23 mouse cellular contexts compared by ENCODE assay signal in genomic region chr4:142925111-142925510, GRCm38 (mm10).
A peak's percentile ranks its signal among the peaks of the same experiment; 100 is the strongest.
DNase-seq lines count a peak whose midpoint lies in the region; ATAC-seq and TF ChIP-seq lines count a peak whose summit lies in the region.
"Had no signal": no experiment of that assay in that cellular context is flagged by ENCODE, and none has a peak within 500 bp of the region (broad histone marks: within the 10 kb centered on the region; RNA-seq: fewer than 3 reads in every experiment).

No protein-coding gene starts in this region.

- no peak overlapping the region for H3K4me3 ChIP-seq in midbrain, postnatal 0 days (ENCODE audit: low read depth, low read length)
- H3K4me3 ChIP-seq: embryonic facial prominence, embryonic 12.5 days; erythroblast, embryonic 14.5 days; forebrain, embryonic 13.5 days; heart, embryonic 13.5 days; hindbrain, embryonic 12.5 days; lung, embryonic 15.5 days; midbrain, embryonic 13.5 days; myocyte had no signal

- 0 out of 2 replicates have a peak, but pooled peaks cover 5% of the 10 kb centered on the region for H3K4me1 ChIP-seq in midbrain, postnatal 0 days (ENCODE audit: insufficient read depth, low read length)
- H3K4me1 ChIP-seq: embryonic facial prominence, embryonic 12.5 days; heart, embryonic 13.5 days; hindbrain, embryonic 12.5 days; lung, embryonic 15.5 days; midbrain, embryonic 13.5 days had no signal

- no peak for ATAC-seq in midbrain, postnatal 0 days (ENCODE audit: low FRiP score)
- ATAC-seq: activated CD4-positive, CD25-positive, alpha-beta regulatory T cell, adult 4 months; forebrain, embryonic 13.5 days; midbrain, embryonic 13.5 days had no signal

- no peaks in the 10 kb centered on the region for H3K36me3 ChIP-seq in midbrain, postnatal 0 days (ENCODE audit: insufficient read depth, low read length)
- H3K36me3 ChIP-seq: embryonic facial prominence, embryonic 12.5 days; G1E; heart, embryonic 13.5 days; hindbrain, embryonic 12.5 days; lung, embryonic 15.5 days; midbrain, embryonic 13.5 days had no signal

- WGBS in midbrain, postnatal 0 days, result 79% methylated on average over 8 of the region's 8 CpGs

- intact Hi-C loops in heart, postnatal 14 days (cut with DNase I), result no loop called here

- H3K4me2 ChIP-seq in midbrain, postnatal 0 days (ENCODE audit: low read depth, low read length, poor library complexity, severe bottlenecking), result no peak overlapping the region
- H3K4me2 ChIP-seq: embryonic facial prominence, embryonic 12.5 days; forebrain, embryonic 13.5 days; heart, embryonic 13.5 days; hindbrain, embryonic 12.5 days; lung, embryonic 15.5 days; midbrain, embryonic 13.5 days had no signal

- TF ChIP-seq CTCF in midbrain, postnatal 0 days (IDR thresholded peaks at IDR 0.05), result no peak

- no peak overlapping the region for H3K9ac ChIP-seq in midbrain, postnatal 0 days (replicated peaks; ENCODE audit: low read length, poor library complexity, severe bottlenecking)
- H3K9ac ChIP-seq: embryonic facial prominence, embryonic 12.5 days; forebrain, embryonic 13.5 days; heart, embryonic 13.5 days; hindbrain, embryonic 12.5 days; liver, embryonic 14.5 days; lung, embryonic 15.5 days; midbrain, embryonic 13.5 days had no signal

- no peak overlapping the region for H3K27ac ChIP-seq in midbrain, postnatal 0 days (ENCODE audit: low read depth, low read length)
- H3K27ac ChIP-seq: embryonic facial prominence, embryonic 12.5 days; forebrain, embryonic 13.5 days; heart, embryonic 13.5 days; hindbrain, embryonic 12.5 days; kidney, postnatal 0 days; liver, embryonic 14.5 days; lung, embryonic 15.5 days; midbrain, embryonic 13.5 days had no signal

- H3K9me3 ChIP-seq in midbrain, postnatal 0 days (ENCODE audit: low read length), result 0 out of 2 replicates have a peak, but pooled peaks cover 2% of the 10 kb centered on the region
- H3K9me3 ChIP-seq: embryonic facial prominence, embryonic 12.5 days; forebrain, embryonic 13.5 days; heart, embryonic 13.5 days; lung, embryonic 15.5 days; midbrain, embryonic 13.5 days had no signal

- H3K27me3 ChIP-seq in midbrain, postnatal 0 days (ENCODE audit: insufficient read depth, low read length), result no peaks in the 10 kb centered on the region
- H3K27me3 ChIP-seq: embryonic facial prominence, embryonic 12.5 days; forebrain, embryonic 13.5 days; heart, embryonic 13.5 days; hindbrain, embryonic 12.5 days; lung, embryonic 15.5 days; midbrain, embryonic 13.5 days had no signal

- DNase-seq in embryo, embryonic 10 days (ENCODE audit: low spot score), result peak; percentile 7
- DNase-seq in embryo, embryonic 11 days, result no peak
- DNase-seq in cerebellum, adult 11 months, result peak; percentile 75
- peak; percentile 81 to 82 for DNase-seq in cerebellum, postnatal 10 days
- DNase-seq in heart, postnatal 14 days, result peak; percentile 24 to 26
- no peak for DNase-seq in gastrocnemius, adult 18-20 months (ENCODE audit: low spot score)
- no peak for DNase-seq in midbrain, postnatal 0 days (ENCODE audit: low spot score)
- DNase-seq: adrenal gland, postnatal 10 days; gastrocnemius, postnatal 10 days; kidney, adult 18-20 months; spleen, adult 18-20 months had no signal

Comparison
In these comparisons a context has a peak if more than half of its experiments do, and no peak if none do; other contexts are left out.
1. DNase-seq: peak in embryo, embryonic 10 days (single experiment), cerebellum, adult 11 months (single experiment), cerebellum, postnatal 10 days (2 of 2) and heart, postnatal 14 days (2 of 2); none in embryo, embryonic 11 days (single experiment), gastrocnemius, adult 18-20 months (single experiment) and midbrain, postnatal 0 days (single experiment).